Mouse (Mus musculus) limb, embryonic 15.5 days (tissue): Measurements from ENCODE around the gene Hcn1. TPM values are rescaled to one million over a fixed set of nuclear protein-coding genes. Genes with fewer than 3 reads are reported as not detected.
"Not testable (repeated sequence)": the region's sequence is repeated elsewhere in the genome, so short reads cannot be mapped to it uniquely, and the experiment has no call there.

Experiments used
- ATAC-seq: fragments of 200-750 bp; cut with Nextera tagmentation; 2 replicates; pipeline ENCODE4 v1.8.0; 2017; ENCODE audit warnings: low read depth, moderate TSS enrichment; ENCODE audit not compliant: insufficient number of reproducible peaks, low FRiP score, low TSS enrichment
- H3K27ac ChIP-seq: fragments of 300-500 bp; sonication (generic); 2 replicates; pipeline ENCODE4 v1.5.1; 2015; ENCODE audit warnings: moderate library complexity, mild to moderate bottlenecking, inconsistent platforms
- H3K27me3 ChIP-seq: fragments of 300-500 bp; sonication (generic); 2 replicates; pipeline ENCODE4 v1.6.1; 2015; ENCODE audit warnings: inconsistent platforms
- H3K36me3 ChIP-seq: fragments of 300-500 bp; sonication (generic); 2 replicates; pipeline ENCODE4 v1.6.1; 2015; ENCODE audit warnings: inconsistent platforms
- H3K4me1 ChIP-seq: fragments of 300-500 bp; sonication (generic); 2 replicates; pipeline ENCODE4 v1.6.1; 2015; ENCODE audit warnings: inconsistent platforms
- H3K4me2 ChIP-seq: fragments of 300-500 bp; sonication (generic); 2 replicates; pipeline ENCODE4 v1.6.1; 2015; ENCODE audit warnings: mild to moderate bottlenecking, inconsistent platforms
- H3K4me3 ChIP-seq: fragments of 300-500 bp; sonication (generic); 2 replicates; pipeline ENCODE4 v1.5.1; 2015; ENCODE audit warnings: mild to moderate bottlenecking, inconsistent platforms
- H3K9ac ChIP-seq: fragments of 300-500 bp; sonication (generic); 2 replicates; pipeline ENCODE4 v1.6.1; 2015; ENCODE audit warnings: inconsistent platforms
- H3K9me3 ChIP-seq: fragments of 300-500 bp; sonication (generic); 2 replicates; pipeline ENCODE4 v1.6.1; 2016; ENCODE audit warnings: inconsistent platforms
- WGBS: fragments of 180-500 bp; shearing (Covaris S2); methylation state at CpG from one replicate; pipeline ENCODE4 v1.1.7; 2015; 5-methylcytosine and 5-hydroxymethylcytosine counted together
- polyA plus RNA-seq: library from polyadenylated mRNA; unstranded; fragments of >200 nt; fragmentation: Nextera tagmentation; extraction: Ambion mirVana; gene quantifications from 2 replicates; pipeline ENCODE4 v1.2.1, GENCODE M21; 2015

Hcn1 gene
- polyA plus RNA-seq, 1 experiment from 2014 or later: 0.13 TPM

DNA sequence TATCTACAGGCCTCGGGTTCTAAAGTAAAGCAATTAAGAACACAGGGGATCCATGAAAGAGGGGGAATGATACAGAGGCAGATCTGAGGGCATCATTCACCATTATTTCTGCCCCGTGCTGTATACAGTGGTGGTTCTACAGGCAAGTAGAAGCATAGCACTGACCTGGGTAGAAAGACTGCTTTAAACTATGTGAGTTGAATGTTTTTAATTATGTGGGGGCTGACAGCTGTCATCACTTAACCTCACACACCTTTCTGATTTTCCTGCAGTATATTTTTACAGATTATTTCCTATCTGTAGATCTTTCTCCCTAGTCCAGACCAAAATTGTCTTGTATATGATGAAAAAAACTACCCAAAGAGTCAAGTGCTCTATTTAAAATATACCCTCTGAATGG lies 382.2 kb downstream of the Hcn1 start:
- Histone ChIP-seq H3K9ac (no peak overlapping the region), H3K4me1 (no peaks in the 10 kb centered on the region), H3K27ac (no peak overlapping the region), H3K27me3 (no peaks in the 10 kb centered on the region), H3K9me3 (no peaks in the 10 kb centered on the region), H3K4me2 (no peak overlapping the region), H3K36me3 (no peaks in the 10 kb centered on the region), H3K4me3 (no peak overlapping the region)
- ATAC-seq: no peak
- 25% methylated on average over 2 of the region's 2 CpGs for WGBS

DNA sequence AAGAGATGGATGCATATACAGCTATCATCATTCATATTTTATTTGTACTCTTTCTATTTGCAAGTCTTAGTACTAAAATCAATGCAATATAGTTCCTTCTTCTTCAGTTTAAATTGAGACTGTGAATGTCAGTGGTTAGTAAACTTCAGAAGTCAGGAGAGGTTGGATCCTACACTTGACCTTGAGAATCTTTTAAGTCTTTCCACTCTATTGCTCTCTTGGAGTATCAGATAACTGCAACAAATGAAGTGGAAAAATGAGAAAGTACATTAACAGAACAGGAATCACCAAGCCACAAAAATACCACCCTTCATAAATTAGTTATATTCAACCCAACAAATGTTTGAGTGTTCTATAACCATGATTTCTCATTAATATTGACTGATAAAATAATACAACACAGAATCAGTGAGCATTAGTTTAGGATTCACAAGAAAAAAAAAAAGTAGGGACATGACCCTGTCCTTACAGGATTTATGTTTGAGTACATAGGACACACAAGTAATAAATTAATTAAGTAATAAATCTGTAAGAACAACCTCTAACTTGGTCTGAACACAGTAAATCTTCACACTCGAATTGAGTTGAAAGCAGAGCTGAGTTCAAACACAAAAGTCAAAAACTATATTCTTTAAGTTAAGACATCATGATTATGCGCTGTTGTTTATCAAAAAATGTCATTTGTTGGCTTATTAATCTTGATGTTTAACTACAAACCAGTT lies 397.8 kb downstream of the Hcn1 start:
- Histone ChIP-seq H3K4me3 (no peak overlapping the region), H3K9ac (no peak overlapping the region), H3K4me2 (no peak overlapping the region), H3K4me1 (no peaks in the 10 kb centered on the region), H3K27me3 (no peaks in the 10 kb centered on the region), H3K27ac (no peak overlapping the region), H3K9me3 (no peaks in the 10 kb centered on the region), H3K36me3 (no peaks in the 10 kb centered on the region)
- 74% methylated on average over 2 of the region's 2 CpGs for WGBS
- ATAC-seq: no peak

DNA sequence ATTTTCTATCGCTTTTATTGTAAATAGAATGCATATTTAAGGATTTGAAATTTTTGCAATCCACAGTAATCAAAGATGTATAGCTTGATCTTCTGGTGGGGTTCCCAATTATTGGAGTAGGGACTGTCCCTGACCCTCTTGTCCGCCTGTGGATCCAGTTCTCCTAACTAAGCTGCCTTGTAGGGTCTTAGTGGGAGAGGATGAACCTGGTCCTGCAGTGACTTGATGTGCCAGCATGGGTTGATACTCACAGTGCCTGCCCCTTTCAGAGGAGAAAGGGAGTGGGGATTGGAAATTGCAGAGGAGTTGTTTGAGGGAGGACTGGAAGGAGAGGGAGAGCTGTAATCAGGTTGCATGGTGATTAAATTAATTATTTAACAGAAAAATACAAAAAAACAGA lies 398.4 kb downstream of the Hcn1 start:
- Histone ChIP-seq H3K4me1 (no peaks in the 10 kb centered on the region), H3K36me3 (no peaks in the 10 kb centered on the region), H3K9ac (no peak overlapping the region), H3K9me3 (no peaks in the 10 kb centered on the region), H3K27me3 (no peaks in the 10 kb centered on the region), H3K4me2 (no peak overlapping the region), H3K27ac (no peak overlapping the region), H3K4me3 (no peak overlapping the region)
- ATAC-seq: no peak
- WGBS: 74% methylated on average over 2 of the region's 2 CpGs

DNA sequence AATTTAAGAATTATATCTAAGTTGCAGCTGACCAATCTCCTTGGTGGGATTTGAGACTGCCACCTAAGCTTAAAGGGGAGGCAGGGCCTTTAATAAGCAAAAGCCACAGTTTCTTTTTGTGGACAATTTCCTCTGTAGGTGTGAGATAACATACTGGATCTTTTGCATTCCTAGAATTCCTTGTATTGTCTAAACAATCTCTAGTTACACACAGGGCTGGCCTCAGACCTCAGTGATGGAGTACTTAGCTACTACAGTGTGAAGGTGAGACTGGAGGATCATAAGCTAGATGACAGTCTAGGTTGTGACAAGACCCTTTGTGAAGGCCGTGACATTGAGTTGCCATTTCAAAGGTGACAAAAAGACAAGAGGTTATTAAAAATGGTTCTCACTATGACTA lies 419.1 kb downstream of the Hcn1 start:
- 89% methylated on average over 1 of the region's 1 CpGs for WGBS
- no peak for ATAC-seq
- no peak overlapping the region for H3K27ac ChIP-seq
- H3K4me3 ChIP-seq: no peak overlapping the region
- H3K4me2 ChIP-seq: no peak overlapping the region
- no peaks in the 10 kb centered on the region for H3K4me1 ChIP-seq
- no peaks in the 10 kb centered on the region for H3K36me3 ChIP-seq
- H3K9ac ChIP-seq: no peak overlapping the region
- no peaks in the 10 kb centered on the region for H3K27me3 ChIP-seq
- no peaks in the 10 kb centered on the region for H3K9me3 ChIP-seq

DNA sequence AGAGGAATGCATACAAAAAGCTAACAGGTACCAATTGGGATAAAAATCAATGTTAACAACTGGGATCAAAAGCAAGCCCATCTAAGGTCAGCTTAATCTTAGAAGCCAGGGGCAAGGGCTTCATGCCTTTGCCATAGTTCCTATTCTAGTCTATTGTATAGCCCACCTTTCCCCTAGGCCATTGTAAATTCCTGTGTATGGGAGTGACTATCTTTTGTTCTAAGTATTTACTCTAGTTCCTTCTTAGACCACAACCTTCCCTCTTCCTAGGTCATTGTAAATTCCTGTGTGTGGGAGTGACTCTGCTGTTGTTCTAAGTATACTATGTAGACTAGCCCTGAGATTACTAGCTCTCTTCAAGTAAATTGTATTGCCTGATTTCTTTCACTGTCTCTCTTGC lies 420.8 kb downstream of the Hcn1 start:
- H3K4me1 ChIP-seq, H3K4me2 ChIP-seq, H3K4me3 ChIP-seq, H3K27me3 ChIP-seq, H3K9me3 ChIP-seq, H3K36me3 ChIP-seq, H3K27ac ChIP-seq, H3K9ac ChIP-seq, ATAC-seq: not testable (repeated sequence)

DNA sequence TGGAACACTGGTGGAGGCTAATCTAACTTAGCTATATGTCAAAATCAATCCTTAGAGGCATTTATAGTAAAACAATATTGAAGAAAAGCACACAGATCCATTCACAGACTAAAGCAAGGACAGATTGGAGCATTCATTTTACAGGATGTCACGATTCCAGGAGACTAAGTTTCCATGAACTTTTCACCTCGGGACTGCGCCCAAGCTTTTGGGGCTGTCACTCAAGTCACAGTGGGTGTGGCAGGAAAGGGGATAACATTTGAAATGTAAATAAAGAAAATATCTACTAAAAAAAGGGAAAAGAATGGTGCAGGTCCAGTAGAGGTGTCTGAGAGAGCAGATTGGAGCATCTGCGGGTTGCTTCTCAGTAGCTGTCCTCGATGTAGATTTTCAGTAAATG lies 421.3 kb downstream of the Hcn1 start:
- Histone ChIP-seq H3K27me3 (no peaks in the 10 kb centered on the region), H3K4me2 (no peak overlapping the region), H3K27ac (no peak overlapping the region), H3K9ac (no peak overlapping the region), H3K4me1 (no peaks in the 10 kb centered on the region), H3K4me3 (no peak overlapping the region), H3K9me3 (no peaks in the 10 kb centered on the region), H3K36me3 (no peaks in the 10 kb centered on the region)
- WGBS: 82% methylated on average over 5 of the region's 5 CpGs
- ATAC-seq: no peak

DNA sequence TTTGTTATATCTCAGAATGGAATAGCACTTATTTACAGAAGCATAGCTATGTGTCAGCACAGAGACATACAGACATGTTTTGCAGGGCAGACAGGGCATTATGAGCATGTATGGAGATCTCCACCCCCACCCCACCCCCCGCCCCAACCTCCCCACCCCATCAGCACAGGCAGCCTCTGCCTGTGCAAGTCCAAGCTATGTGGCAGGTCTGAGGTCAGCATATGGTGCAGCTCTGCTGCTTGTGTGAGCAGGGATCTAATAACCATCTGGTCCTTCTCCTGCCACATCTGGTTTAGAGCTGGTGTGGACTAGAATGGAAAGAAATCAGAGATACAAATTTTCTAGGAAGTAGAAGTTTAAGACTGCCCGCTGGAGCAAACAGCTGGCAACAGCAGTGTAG lies 424.4 kb downstream of the Hcn1 start:
- Histone ChIP-seq H3K9ac (no peak overlapping the region), H3K27ac (no peak overlapping the region), H3K27me3 (no peaks in the 10 kb centered on the region), H3K9me3 (no peaks in the 10 kb centered on the region), H3K36me3 (no peaks in the 10 kb centered on the region), H3K4me1 (no peaks in the 10 kb centered on the region), H3K4me3 (no peak overlapping the region), H3K4me2 (no peak overlapping the region)
- no peak for ATAC-seq
- 48% methylated on average over 2 of the region's 2 CpGs for WGBS

DNA sequence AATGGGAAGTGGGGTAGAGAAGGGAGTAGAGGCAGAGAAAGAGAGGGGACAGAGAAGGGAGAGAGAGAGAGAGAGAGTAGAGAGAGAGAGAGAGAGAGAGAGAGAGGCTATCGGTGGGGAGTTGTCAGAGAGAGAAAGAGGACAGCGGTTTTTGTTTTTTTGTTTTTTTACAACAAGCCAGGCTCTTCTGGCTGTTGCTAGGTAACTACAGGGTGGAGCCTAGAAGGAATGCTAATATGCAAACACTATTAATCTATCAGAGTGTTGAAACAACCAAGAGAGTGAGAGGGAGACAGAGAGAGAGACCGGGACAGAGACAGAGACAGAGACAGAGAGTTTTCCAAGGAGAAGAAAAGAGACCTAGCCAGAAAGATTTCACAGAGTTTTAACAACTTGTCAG lies 425.7 kb downstream of the Hcn1 start:
- no peak for ATAC-seq
- no peak overlapping the region for H3K4me2 ChIP-seq
- no peaks in the 10 kb centered on the region for H3K9me3 ChIP-seq
- WGBS: 51% methylated on average over 3 of the region's 3 CpGs
- H3K4me1 ChIP-seq: no peaks in the 10 kb centered on the region
- H3K9ac ChIP-seq: no peak overlapping the region
- H3K27ac ChIP-seq: no peak overlapping the region
- H3K4me3 ChIP-seq: no peak overlapping the region
- H3K27me3 ChIP-seq: no peaks in the 10 kb centered on the region
- no peaks in the 10 kb centered on the region for H3K36me3 ChIP-seq

DNA sequence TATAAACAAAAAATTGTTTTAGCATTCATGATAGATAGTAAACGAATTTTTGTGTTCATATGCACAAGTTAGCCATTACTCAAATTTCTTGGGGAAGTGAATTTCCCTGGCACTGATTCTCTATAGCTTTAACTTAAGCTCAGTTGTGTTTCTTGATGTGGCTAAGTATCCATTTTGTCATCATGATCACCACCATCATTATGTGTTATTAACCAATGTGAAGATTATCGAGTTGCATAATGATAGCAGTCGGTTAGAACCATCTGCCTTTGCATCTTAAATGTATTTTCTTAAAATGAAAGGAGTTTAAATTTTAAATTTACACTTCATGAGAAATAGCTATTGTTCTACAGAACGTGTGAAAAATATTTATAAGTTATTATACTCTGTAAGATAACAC lies 426.5 kb downstream of the Hcn1 start:
- no peaks in the 10 kb centered on the region for H3K9me3 ChIP-seq
- H3K36me3 ChIP-seq: no peaks in the 10 kb centered on the region
- no peak overlapping the region for H3K27ac ChIP-seq
- 71% methylated on average over 4 of the region's 4 CpGs for WGBS
- H3K27me3 ChIP-seq: no peaks in the 10 kb centered on the region
- H3K9ac ChIP-seq: no peak overlapping the region
- no peak overlapping the region for H3K4me3 ChIP-seq
- no peak overlapping the region for H3K4me2 ChIP-seq
- ATAC-seq: no peak
- H3K4me1 ChIP-seq: no peaks in the 10 kb centered on the region

DNA sequence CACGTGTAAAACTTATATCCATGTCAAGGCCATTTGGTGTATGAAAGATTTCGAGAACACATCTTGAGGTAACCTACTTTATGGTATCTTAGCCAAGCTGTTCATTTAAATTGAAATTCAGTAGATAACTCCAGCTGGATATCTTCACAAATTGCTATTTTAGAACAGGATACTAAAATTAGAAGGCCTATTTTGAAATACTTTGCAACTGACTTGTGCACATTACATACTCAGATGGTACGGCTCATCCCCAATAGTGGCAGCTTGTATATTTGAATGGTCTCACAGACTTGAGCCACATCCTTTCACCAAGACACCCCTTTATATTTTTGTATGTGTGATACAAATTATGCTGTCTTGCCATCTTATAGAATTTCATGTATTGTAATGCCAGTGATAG lies 427.5 kb downstream of the Hcn1 start:
- WGBS: 80% methylated on average over 3 of the region's 3 CpGs

DNA sequence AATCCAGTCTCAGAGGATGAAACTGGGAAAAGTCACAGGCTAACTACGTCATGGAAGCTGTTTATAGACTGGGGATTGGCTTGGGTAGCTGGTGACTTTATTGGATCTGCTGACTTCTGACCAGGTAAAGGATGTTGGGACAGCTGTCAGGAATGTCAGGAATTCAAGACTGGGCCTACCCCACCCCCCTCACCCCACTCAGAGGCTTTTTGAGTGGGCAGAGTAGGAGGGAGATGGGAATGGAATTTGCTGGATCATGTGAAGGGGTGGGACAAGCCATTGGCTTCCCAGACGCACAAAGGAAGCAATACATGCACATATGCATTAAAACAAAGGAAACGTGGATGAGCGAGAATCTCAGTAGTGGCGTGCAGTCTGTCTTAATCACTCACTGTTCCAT lies 433.5 kb downstream of the Hcn1 start:
- Histone ChIP-seq H3K27ac (no peak overlapping the region), H3K4me1 (no peaks in the 10 kb centered on the region), H3K36me3 (no peaks in the 10 kb centered on the region), H3K9ac (no peak overlapping the region), H3K4me3 (no peak overlapping the region), H3K9me3 (no peaks in the 10 kb centered on the region), H3K27me3 (no peaks in the 10 kb centered on the region), H3K4me2 (no peak overlapping the region)
- 76% methylated on average over 5 of the region's 5 CpGs for WGBS
- no peak for ATAC-seq

More for the DNA sequence above, 427.5 kb downstream of the Hcn1 start:
- H3K9ac ChIP-seq: no peak overlapping the region
- no peaks in the 10 kb centered on the region for H3K36me3 ChIP-seq
- H3K4me3 ChIP-seq: no peak overlapping the region
- H3K27ac ChIP-seq: no peak overlapping the region
- no peaks in the 10 kb centered on the region for H3K27me3 ChIP-seq
- no peaks in the 10 kb centered on the region for H3K4me1 ChIP-seq
- no peak overlapping the region for H3K4me2 ChIP-seq
- no peak for ATAC-seq
- H3K9me3 ChIP-seq: no peaks in the 10 kb centered on the region
